Mouse (Mus musculus) cerebellum, adult 2 months (tissue): ENCODE results near the gene Olfml3.

Experiments used
- CTCF ChIP-seq: fragments of 200-500 bp; IDR thresholded peaks from 2 replicates; pipeline ENCODE4 v1.5.1; 2011; ENCODE audit warnings: low read depth, mild to moderate bottlenecking, control low read depth, low read length, moderate library complexity, borderline replicate concordance; ENCODE audit not compliant: insufficient read depth
- POLR2A ChIP-seq: fragments of 200-500 bp; IDR thresholded peaks from 2 replicates; pipeline ENCODE4 v1.6.1; 2011; ENCODE audit warnings: low read length, control low read depth, borderline replicate concordance; ENCODE audit not compliant: insufficient read depth

GRCm38 (mm10) chr3:103766789-103767188 is 29.0 kb upstream of the Olfml3 start:
- TF ChIP-seq CTCF (no peak), POLR2A (no peak)
